Mouse (Mus musculus): ENCODE data around the gene Gm21962.

- TF ChIP-seq POLR2A (IDR thresholded peaks at IDR 0.05; ENCODE audit: insufficient read depth, low read depth, low read length): no peak
- no peak for TF ChIP-seq CTCF (IDR thresholded peaks at IDR 0.05; ENCODE audit: insufficient read depth, low read depth, low read length)
Observed at GRCm38 (mm10) chr3:137623581-137624362, 47.6 kb upstream of the Gm21962 start.
